Comparison of ENCODE assay signal across 8 mouse cellular contexts in the genomic region with DNA sequence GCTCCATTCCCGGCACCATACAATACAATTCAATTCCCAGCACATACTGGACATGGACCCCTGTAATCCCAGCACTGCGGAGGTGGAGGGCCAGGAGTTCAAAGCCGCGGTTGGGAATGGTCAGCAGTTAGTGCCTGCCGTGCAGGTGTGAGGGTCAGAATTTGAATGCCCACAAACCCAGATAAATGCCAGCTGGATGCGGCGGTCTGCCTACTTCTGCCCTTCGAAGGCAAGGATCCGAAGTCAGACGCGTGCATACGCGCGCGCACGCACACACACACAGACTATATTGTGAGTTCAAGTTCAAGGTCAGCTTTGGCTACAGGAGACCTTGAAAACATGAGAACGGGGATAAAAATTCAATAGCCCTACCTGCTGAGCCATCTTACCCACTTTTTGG. TPM values are rescaled to one million over a fixed set of nuclear protein-coding genes. Genes with fewer than 3 reads are reported as not detected.
DNase-seq lines count a peak whose midpoint lies in the region; ATAC-seq lines count a peak whose summit lies in the region.

No protein-coding gene starts in this region.

- no peak for ATAC-seq in kidney, embryonic 14.5 days (ENCODE audit: low FRiP score, low TSS enrichment)
- no peak for ATAC-seq in hindbrain, embryonic 12.5 days (ENCODE audit: low FRiP score)
- no peak for ATAC-seq in midbrain, embryonic 12.5 days (ENCODE audit: low FRiP score, low read depth)

- H3K36me3 ChIP-seq in kidney, embryonic 14.5 days (ENCODE audit: control insufficient read depth, insufficient read depth, low read length), result peaks cover 27% of the 10 kb centered on the region
- peaks cover 27% of the 10 kb centered on the region for H3K36me3 ChIP-seq in embryonic facial prominence, embryonic 10.5 days (replicated peaks)
- H3K36me3 ChIP-seq in hindbrain, embryonic 12.5 days, result peaks cover 26% of the 10 kb centered on the region
- peaks cover 21% of the 10 kb centered on the region for H3K36me3 ChIP-seq in midbrain, embryonic 12.5 days

- DNase-seq in kidney, adult 11 months, result no peak
- DNase-seq in embryonic facial prominence, embryonic 10.5 days (ENCODE audit: low spot score), result no peak
- DNase-seq in urinary bladder, adult 2 months (ENCODE audit: low spot score), result no peak
- DNase-seq in B cell, adult 2 months, result no peak
- no peak for DNase-seq in right cerebral cortex, postnatal 4 days

- 61% methylated on average over 17 of the region's 17 CpGs for WGBS in kidney, embryonic 14.5 days
- 66% methylated on average over 17 of the region's 17 CpGs for WGBS in embryonic facial prominence, embryonic 10.5 days
- WGBS in hindbrain, embryonic 12.5 days, result 73% methylated on average over 17 of the region's 17 CpGs
- 65% methylated on average over 17 of the region's 17 CpGs for WGBS in midbrain, embryonic 12.5 days

- H3K4me3 ChIP-seq in kidney, embryonic 14.5 days (ENCODE audit: low read length), result peak overlapping the region; percentile 60
- H3K4me3 ChIP-seq in embryonic facial prominence, embryonic 10.5 days, result peak overlapping the region; percentile 77
- H3K4me3 ChIP-seq in hindbrain, embryonic 12.5 days, result peak overlapping the region; percentile 81; the same call in 1 of the 2 replicates
- peak overlapping the region; percentile 68 for H3K4me3 ChIP-seq in midbrain, embryonic 12.5 days

- H3K27me3 ChIP-seq in kidney, embryonic 14.5 days (ENCODE audit: control insufficient read depth, insufficient read depth, low read length), result no peaks in the 10 kb centered on the region
- no peaks in the 10 kb centered on the region for H3K27me3 ChIP-seq in embryonic facial prominence, embryonic 10.5 days (replicated peaks; ENCODE audit: low read depth, poor library complexity, severe bottlenecking)
- no peaks in the 10 kb centered on the region for H3K27me3 ChIP-seq in hindbrain, embryonic 12.5 days
- no peaks in the 10 kb centered on the region for H3K27me3 ChIP-seq in midbrain, embryonic 12.5 days

- peaks cover 7% of the 10 kb centered on the region; the same call in 1 of the 2 replicates for H3K4me1 ChIP-seq in kidney, embryonic 14.5 days (ENCODE audit: control insufficient read depth, insufficient read depth, low read length)
- H3K4me1 ChIP-seq in embryonic facial prominence, embryonic 10.5 days, result peaks cover 29% of the 10 kb centered on the region
- peaks cover 19% of the 10 kb centered on the region for H3K4me1 ChIP-seq in hindbrain, embryonic 12.5 days
- H3K4me1 ChIP-seq in midbrain, embryonic 12.5 days, result peaks cover 19% of the 10 kb centered on the region

- no peaks in the 10 kb centered on the region for H3K9me3 ChIP-seq in kidney, embryonic 14.5 days (ENCODE audit: control insufficient read depth, low read length)
- no peaks in the 10 kb centered on the region for H3K9me3 ChIP-seq in embryonic facial prominence, embryonic 10.5 days
- no peaks in the 10 kb centered on the region for H3K9me3 ChIP-seq in hindbrain, embryonic 12.5 days (replicated peaks)
- H3K9me3 ChIP-seq in midbrain, embryonic 12.5 days, result no peaks in the 10 kb centered on the region

- H3K4me2 ChIP-seq in kidney, embryonic 14.5 days (replicated peaks; ENCODE audit: low read depth, low read length), result peak overlapping the region; percentile 57
- peak overlapping the region; percentile 89 for H3K4me2 ChIP-seq in hindbrain, embryonic 12.5 days (replicated peaks)
- peak overlapping the region; percentile 87 for H3K4me2 ChIP-seq in midbrain, embryonic 12.5 days (replicated peaks)

- H3K9ac ChIP-seq in kidney, embryonic 14.5 days (ENCODE audit: low read depth, low read length), result peak overlapping the region; percentile 78; the same call in 1 of the 2 replicates
- H3K9ac ChIP-seq in hindbrain, embryonic 12.5 days, result peak overlapping the region; percentile 80
- peak overlapping the region; percentile 67; the same call in 1 of the 2 replicates for H3K9ac ChIP-seq in midbrain, embryonic 12.5 days (replicated peaks)

- no peak overlapping the region for H3K27ac ChIP-seq in kidney, embryonic 14.5 days (ENCODE audit: low read depth, low read length)
- peak overlapping the region; percentile 89; the same call in 1 of the 2 replicates for H3K27ac ChIP-seq in embryonic facial prominence, embryonic 10.5 days (replicated peaks)
- H3K27ac ChIP-seq in hindbrain, embryonic 12.5 days, result no peak overlapping the region
- no peak overlapping the region; the same call in 1 of the 2 replicates for H3K27ac ChIP-seq in midbrain, embryonic 12.5 days (replicated peaks)

RNA-seq across cellular contexts. Expression of a gene that starts 0.8 kb away (rescaled TPM):
- polyA plus RNA-seq in kidney, embryonic 14.5 days (2014; fragmentation: Nextera tagmentation; extraction: Ambion mirVana), result 73.6 and 92.5 TPM in 2 replicates
- polyA plus RNA-seq in embryonic facial prominence, embryonic 10.5 days (2016; fragmentation: Nextera tagmentation; extraction: Ambion mirVana), result 44.8 TPM in 2 replicates
- 41.1 and 54.7 TPM in 2 replicates for polyA plus RNA-seq in hindbrain, embryonic 12.5 days (2016; fragmentation: Nextera tagmentation; extraction: Ambion mirVana)
- polyA plus RNA-seq in midbrain, embryonic 12.5 days (2016; fragmentation: Nextera tagmentation; extraction: Ambion mirVana), result 48.5 and 55.0 TPM in 2 replicates
- 38.8 and 48.8 TPM in 2 replicates for polyA plus RNA-seq in urinary bladder, adult 2 months (2012; rRNA removed)

RNA-seq across cellular contexts. Expression of a gene that starts 8.1 kb away (rescaled TPM):
- polyA plus RNA-seq in kidney, embryonic 14.5 days (2014; fragmentation: Nextera tagmentation; extraction: Ambion mirVana), result 0.38 and 0.56 TPM in 2 replicates
- polyA plus RNA-seq in embryonic facial prominence, embryonic 10.5 days (2016; fragmentation: Nextera tagmentation; extraction: Ambion mirVana), result 0.62 and 1.6 TPM in 2 replicates
- polyA plus RNA-seq in hindbrain, embryonic 12.5 days (2016; fragmentation: Nextera tagmentation; extraction: Ambion mirVana), result 0.17 and 0.53 TPM in 2 replicates
- 0.55 and 0.65 TPM in 2 replicates for polyA plus RNA-seq in midbrain, embryonic 12.5 days (2016; fragmentation: Nextera tagmentation; extraction: Ambion mirVana)
- polyA plus RNA-seq in urinary bladder, adult 2 months (2012; rRNA removed), result 0.06 TPM in 1 of 2 replicates, not detected in the other

RNA-seq across cellular contexts. Expression of a gene that starts 10.9 kb away (rescaled TPM):
- polyA plus RNA-seq in kidney, embryonic 14.5 days (2014; fragmentation: Nextera tagmentation; extraction: Ambion mirVana), result 139 and 164 TPM in 2 replicates
- polyA plus RNA-seq in embryonic facial prominence, embryonic 10.5 days (2016; fragmentation: Nextera tagmentation; extraction: Ambion mirVana), result 222 and 236 TPM in 2 replicates
- 130 and 141 TPM in 2 replicates for polyA plus RNA-seq in hindbrain, embryonic 12.5 days (2016; fragmentation: Nextera tagmentation; extraction: Ambion mirVana)
- polyA plus RNA-seq in midbrain, embryonic 12.5 days (2016; fragmentation: Nextera tagmentation; extraction: Ambion mirVana), result 150 and 161 TPM in 2 replicates
- 66.8 and 70.0 TPM in 2 replicates for polyA plus RNA-seq in urinary bladder, adult 2 months (2012; rRNA removed)

RNA-seq across cellular contexts. Expression of a gene that starts 19.6 kb away (rescaled TPM):
- 61.7 and 71.5 TPM in 2 replicates for polyA plus RNA-seq in kidney, embryonic 14.5 days (2014; fragmentation: Nextera tagmentation; extraction: Ambion mirVana)
- 65.8 and 68.2 TPM in 2 replicates for polyA plus RNA-seq in embryonic facial prominence, embryonic 10.5 days (2016; fragmentation: Nextera tagmentation; extraction: Ambion mirVana)
- 58.7 and 61.6 TPM in 2 replicates for polyA plus RNA-seq in hindbrain, embryonic 12.5 days (2016; fragmentation: Nextera tagmentation; extraction: Ambion mirVana)
- polyA plus RNA-seq in midbrain, embryonic 12.5 days (2016; fragmentation: Nextera tagmentation; extraction: Ambion mirVana), result 54.1 and 54.6 TPM in 2 replicates
- 64.3 and 66.7 TPM in 2 replicates for polyA plus RNA-seq in urinary bladder, adult 2 months (2012; rRNA removed)

RNA-seq across cellular contexts. Expression of a gene that starts 42.6 kb away (rescaled TPM):
- polyA plus RNA-seq in kidney, embryonic 14.5 days (2014; fragmentation: Nextera tagmentation; extraction: Ambion mirVana), result 0.43 and 1.0 TPM in 2 replicates
- 0.51 and 0.57 TPM in 2 replicates for polyA plus RNA-seq in embryonic facial prominence, embryonic 10.5 days (2016; fragmentation: Nextera tagmentation; extraction: Ambion mirVana)
- 0.33 and 0.49 TPM in 2 replicates for polyA plus RNA-seq in hindbrain, embryonic 12.5 days (2016; fragmentation: Nextera tagmentation; extraction: Ambion mirVana)
- 0.52 and 0.75 TPM in 2 replicates for polyA plus RNA-seq in midbrain, embryonic 12.5 days (2016; fragmentation: Nextera tagmentation; extraction: Ambion mirVana)
- 0.78 and 1.2 TPM in 2 replicates for polyA plus RNA-seq in urinary bladder, adult 2 months (2012; rRNA removed)
